Comparison of ENCODE assay signal across 10 mouse cellular contexts in the genomic region with DNA sequence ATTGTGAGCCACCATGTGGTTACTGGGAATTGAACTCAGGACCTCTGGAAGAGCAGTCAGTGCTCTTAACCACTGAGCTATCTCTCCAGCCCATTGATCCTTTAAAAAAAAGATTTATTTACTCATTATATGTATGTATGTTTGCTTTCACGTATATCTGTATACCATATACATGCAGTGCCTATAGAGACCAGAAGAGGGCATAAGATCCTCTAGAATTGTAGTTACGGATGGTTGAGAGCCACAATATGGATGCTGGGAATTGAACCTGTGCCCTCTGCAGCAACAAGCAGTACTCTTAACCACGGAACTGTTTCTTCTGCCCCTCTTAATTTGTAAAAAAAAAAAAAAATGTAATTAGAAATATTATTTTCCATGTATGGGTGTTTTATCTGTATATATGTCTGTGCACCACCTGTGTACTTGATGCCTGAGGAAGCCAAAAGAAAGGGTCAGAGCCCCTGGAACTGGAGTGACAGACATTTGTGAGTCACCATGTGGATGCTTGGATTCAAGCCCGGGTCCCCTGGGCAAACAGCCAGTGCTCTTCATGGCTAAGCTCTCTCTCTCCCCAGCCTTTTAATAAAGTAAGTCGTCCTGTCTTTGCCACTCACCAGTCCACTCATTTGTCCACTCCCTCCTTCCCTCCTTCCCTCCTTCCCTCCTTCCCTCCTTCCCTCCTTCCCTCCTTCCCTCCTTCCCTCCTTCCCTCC. TPM values are rescaled to one million over a fixed set of nuclear protein-coding genes. Genes with fewer than 3 reads are reported as not detected.
A peak's percentile ranks its signal among the peaks of the same experiment; 100 is the strongest.
DNase-seq lines count a peak whose midpoint lies in the region; TF ChIP-seq lines count a peak whose summit lies in the region.
"Had no signal": no experiment of that assay in that cellular context is flagged by ENCODE, and none has a peak within 500 bp of the region (broad histone marks: within the 10 kb centered on the region; RNA-seq: fewer than 3 reads in every experiment).

No protein-coding gene starts in this region.

- H3K4me1 ChIP-seq in limb, embryonic 10.5 days: no peaks in the 10 kb centered on the region

- no peaks in the 10 kb centered on the region for H3K36me3 ChIP-seq in limb, embryonic 10.5 days

- H3K9me3 ChIP-seq in limb, embryonic 10.5 days (replicated peaks): no peaks in the 10 kb centered on the region

- TF ChIP-seq CTCF in layer of hippocampus, adult 2 months (conservative IDR thresholded peaks at IDR 0.05): peak; percentile 40

- H3K27ac ChIP-seq in layer of hippocampus, adult 2 months: no peak overlapping the region
- no peak overlapping the region for H3K27ac ChIP-seq in limb, embryonic 10.5 days

- peak; percentile 86 to 89 for DNase-seq in cerebellum, postnatal 10 days
- no peak for DNase-seq in cerebellum, adult 11-12 months
- peak in 1 of 2 experiments; percentile 16 for DNase-seq in layer of hippocampus, adult 2 months (ENCODE audit: low spot score in 2 of 2)
- no peak for DNase-seq in layer of hippocampus, adult 8-10 months (ENCODE audit: low spot score in 2 of 2)
- DNase-seq in 416B (ENCODE audit: low read depth): peak; percentile 25
- peak; percentile 89 to 90 for DNase-seq in adrenal gland, postnatal 36 days
- DNase-seq in limb, embryonic 10.5 days (ENCODE audit: low spot score): no peak
- no peak for DNase-seq in neural tube, embryonic 10.5 days (ENCODE audit: extremely low spot score, low spot score)

- WGBS in limb, embryonic 10.5 days: 75% methylated on average over 5 of the region's 5 CpGs

- no peak overlapping the region for H3K4me3 ChIP-seq in layer of hippocampus, adult 2 months
- no peak overlapping the region for H3K4me3 ChIP-seq in limb, embryonic 10.5 days

- H3K27me3 ChIP-seq in limb, embryonic 10.5 days (ENCODE audit: low read depth, poor library complexity, severe bottlenecking): no peaks in the 10 kb centered on the region

RNA-seq across cellular contexts. Expression of gene Pmis2, which starts 7.0 kb away (rescaled TPM):
- total RNA-seq in layer of hippocampus, adult 2 months (2021): not detected
- not detected for total RNA-seq in layer of hippocampus, adult 8-10 months (2022)
- not detected for total RNA-seq in adrenal gland, postnatal 36 days (2021)
- not detected in 2 replicates for polyA plus RNA-seq in limb, embryonic 10.5 days (2016; fragmentation: Nextera tagmentation; extraction: Ambion mirVana)
- polyA plus RNA-seq: large intestine, adult 2 months; urinary bladder, adult 2 months had no signal

RNA-seq across cellular contexts. Expression of gene Haus5, which starts 13.6 kb away (rescaled TPM):
- 1 to 10 TPM; 6.6 to 6.8 TPM for total RNA-seq in layer of hippocampus, adult 2 months (2021)
- 1 to 10 TPM; 5.7 to 8.3 (median 6.8) TPM for total RNA-seq in layer of hippocampus, adult 8-10 months (2022)
- total RNA-seq in adrenal gland, postnatal 36 days (2021): 10 to 100 TPM; 10.1 to 10.5 TPM
- polyA plus RNA-seq in limb, embryonic 10.5 days (2016; fragmentation: Nextera tagmentation; extraction: Ambion mirVana): 84.1 and 84.8 TPM in 2 replicates

RNA-seq across cellular contexts. Expression of gene 2200002J24Rik, which starts 20.3 kb away (rescaled TPM):
- total RNA-seq in layer of hippocampus, adult 2 months (2021): not detected
- total RNA-seq in layer of hippocampus, adult 8-10 months (2022): not detected
- 1 to 10 TPM; 4.8 to 6.3 TPM for total RNA-seq in adrenal gland, postnatal 36 days (2021)
- not detected in 2 replicates for polyA plus RNA-seq in limb, embryonic 10.5 days (2016; fragmentation: Nextera tagmentation; extraction: Ambion mirVana)
- polyA plus RNA-seq: urinary bladder, adult 2 months had no signal

RNA-seq across cellular contexts. Expression of gene Rbm42, which starts 28.3 kb away (rescaled TPM):
- total RNA-seq in layer of hippocampus, adult 2 months (2021): 10 to 100 TPM; 69.5 to 72.6 TPM
- total RNA-seq in layer of hippocampus, adult 8-10 months (2022): 10 to 100 TPM; 61.9 to 71.5 (median 70.1) TPM
- total RNA-seq in adrenal gland, postnatal 36 days (2021): 10 to 100 TPM; 83.0 to 88.1 TPM
- polyA plus RNA-seq in limb, embryonic 10.5 days (2016; fragmentation: Nextera tagmentation; extraction: Ambion mirVana): 150 and 151 TPM in 2 replicates

RNA-seq across cellular contexts. Expression of gene Atp4a, which starts 33.6 kb away (rescaled TPM):
- total RNA-seq in layer of hippocampus, adult 2 months (2021): under 1 TPM; 0.38 to 0.47 TPM
- total RNA-seq in layer of hippocampus, adult 8-10 months (2022): 1 to 10 TPM; 1.1 to 2.1 (median 1.6) TPM
- total RNA-seq in adrenal gland, postnatal 36 days (2021): 1 to 10 TPM; 3.1 to 5.9 TPM
- polyA plus RNA-seq in limb, embryonic 10.5 days (2016; fragmentation: Nextera tagmentation; extraction: Ambion mirVana): 0.08 and 0.38 TPM in 2 replicates
- polyA plus RNA-seq: urinary bladder, adult 2 months had no signal

Comparison
In these comparisons a context has a peak if more than half of its experiments do, and no peak if none do; other contexts are left out.
1. DNase-seq: peak in cerebellum, postnatal 10 days (2 of 2), 416B (single experiment) and adrenal gland, postnatal 36 days (2 of 2); none in cerebellum, adult 11-12 months (single experiment), layer of hippocampus, adult 8-10 months (0 of 2), limb, embryonic 10.5 days (single experiment) and neural tube, embryonic 10.5 days (single experiment).
2. RNA of gene 2200002J24Rik, which starts 20.3 kb away (total RNA-seq): 4.8 to 6.3 TPM in adrenal gland, postnatal 36 days; not detected in layer of hippocampus, adult 2 months and not detected in layer of hippocampus, adult 8-10 months; every median in the first group is over 4 times any median in the second.